9 mouse cellular contexts compared by ENCODE assay signal in the genomic region with DNA sequence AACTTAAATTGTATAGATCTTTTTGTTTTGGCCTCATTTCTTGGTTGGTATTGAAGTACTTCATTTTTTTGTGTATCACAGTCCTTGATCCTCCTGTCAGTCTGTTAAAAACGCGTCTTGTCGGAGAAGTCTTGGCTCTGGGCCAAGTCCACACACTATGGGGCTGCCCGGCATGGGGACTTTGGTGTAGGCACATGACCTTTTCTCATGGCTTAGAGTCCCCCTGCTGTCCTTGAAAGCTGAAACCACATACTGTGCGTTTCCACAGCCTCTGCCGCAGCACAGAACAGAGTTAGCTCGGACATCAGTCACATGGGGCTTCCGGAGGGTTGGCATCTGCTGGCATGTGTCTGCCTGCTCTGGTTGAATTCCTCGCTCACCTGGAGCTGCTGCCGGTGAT. TPM values are rescaled to one million over a fixed set of nuclear protein-coding genes. Genes with fewer than 3 reads are reported as not detected.
DNase-seq lines count a peak whose midpoint lies in the region; ATAC-seq and TF ChIP-seq lines count a peak whose summit lies in the region.
"Had no signal": no experiment of that assay in that cellular context is flagged by ENCODE, and none has a peak within 500 bp of the region (broad histone marks: within the 10 kb centered on the region; RNA-seq: fewer than 3 reads in every experiment).

No protein-coding gene starts in this region.

- no peaks in the 10 kb centered on the region for H3K9me3 ChIP-seq in E14TG2a.4 (ENCODE audit: low read length)
- H3K9me3 ChIP-seq in hindbrain, postnatal 0 days (ENCODE audit: low read length) = no peaks in the 10 kb centered on the region
- H3K9me3 ChIP-seq: liver, embryonic 15.5 days had no signal

- peaks cover 88% of the 10 kb centered on the region for H3K36me3 ChIP-seq in E14TG2a.4 (ENCODE audit: insufficient read depth, low read length)
- H3K36me3 ChIP-seq in hindbrain, postnatal 0 days (ENCODE audit: insufficient read depth, low read length) = peaks cover 4% of the 10 kb centered on the region; the same call in 1 of the 2 replicates

- no peak overlapping the region for H3K9ac ChIP-seq in hindbrain, postnatal 0 days (replicated peaks; ENCODE audit: low read length)
- H3K9ac ChIP-seq: liver, embryonic 15.5 days had no signal

- DNase-seq in heart, adult 11 months = peak; percentile 85
- no peak for DNase-seq in heart, adult 8-10 months (ENCODE audit: low spot score)
- peak; percentile 37 to 43 for DNase-seq in cerebellum, postnatal 36 days
- DNase-seq in hindbrain, postnatal 0 days (ENCODE audit: low spot score) = peak; percentile 72
- peak; percentile 20 for DNase-seq in retina, postnatal 7 days (ENCODE audit: low read depth, low spot score)
- no peak for DNase-seq in gastrocnemius, adult 8-10 months (ENCODE audit: low spot score in 2 of 2)
- DNase-seq in layer of hippocampus, adult 9-11 months = no peak

- ATAC-seq in hindbrain, postnatal 0 days = peak; percentile 66; the same call in 1 of the 2 replicates

- H3K4me2 ChIP-seq in hindbrain, postnatal 0 days (ENCODE audit: low read depth, low read length) = no peak overlapping the region
- H3K4me2 ChIP-seq: liver, embryonic 15.5 days had no signal

- peaks cover 93% of the 10 kb centered on the region for H3K4me1 ChIP-seq in E14TG2a.4 (replicated peaks; ENCODE audit: low read depth, low read length)
- peaks cover 7% of the 10 kb centered on the region; the same call in 1 of the 2 replicates for H3K4me1 ChIP-seq in hindbrain, postnatal 0 days (ENCODE audit: insufficient read depth, low read length)
- H3K4me1 ChIP-seq: liver, embryonic 15.5 days had no signal

- 0 out of 2 replicates have a peak overlapping the region, but pooled peaks have one; percentile 7 for H3K4me3 ChIP-seq in E14TG2a.4 (replicated peaks; ENCODE audit: low read length)
- H3K4me3 ChIP-seq in hindbrain, postnatal 0 days (ENCODE audit: low read length) = no peak overlapping the region
- H3K4me3 ChIP-seq: liver, embryonic 15.5 days had no signal

- 18% methylated on average over 10 of the region's 10 CpGs for WGBS in hindbrain, postnatal 0 days

- H3K27ac ChIP-seq in hindbrain, postnatal 0 days = no peak overlapping the region
- H3K27ac ChIP-seq: liver, embryonic 15.5 days had no signal

- TF ChIP-seq CTCF in E14TG2a.4 (conservative IDR thresholded peaks at IDR 0.05; ENCODE audit: low read length) = no peak
- TF ChIP-seq CTCF in hindbrain, postnatal 0 days (IDR thresholded peaks at IDR 0.05; ENCODE audit: low read depth) = peak; percentile 25; the same call in 1 of the 2 replicates

- no peaks in the 10 kb centered on the region for H3K27me3 ChIP-seq in E14TG2a.4 (ENCODE audit: insufficient read depth, low read length)
- H3K27me3 ChIP-seq in hindbrain, postnatal 0 days (ENCODE audit: insufficient read depth, low read length) = no peaks in the 10 kb centered on the region
- H3K27me3 ChIP-seq: liver, embryonic 15.5 days had no signal

RNA-seq across cellular contexts. Expression of a gene that starts 36.5 kb away (rescaled TPM):
- total RNA-seq in heart, adult 8-10 months (2022) = under 1 TPM; 0.50 to 0.80 (median 0.70) TPM
- total RNA-seq in hindbrain, postnatal 0 days (2014; rRNA removed) = 7.4 TPM in 2 replicates
- 11.8 and 14.6 TPM in 2 replicates for polyA plus RNA-seq in hindbrain, postnatal 0 days (2015; fragmentation: Nextera tagmentation; extraction: Ambion mirVana)
- total RNA-seq in gastrocnemius, adult 8-10 months (2022) = under 1 TPM in 2 of 4 experiments, not detected in 2; 0.35 to 0.52 TPM

RNA-seq across cellular contexts. Expression of a gene that starts 45.8 kb away (rescaled TPM):
- 10 to 100 TPM; 10.5 to 12.1 (median 11.1) TPM for total RNA-seq in heart, adult 8-10 months (2022)
- total RNA-seq in hindbrain, postnatal 0 days (2014; rRNA removed) = 6.5 and 7.0 TPM in 2 replicates
- polyA plus RNA-seq in hindbrain, postnatal 0 days (2015; fragmentation: Nextera tagmentation; extraction: Ambion mirVana) = 2.5 and 2.8 TPM in 2 replicates
- 1 to 10 TPM; 7.8 to 9.6 (median 8.4) TPM for total RNA-seq in gastrocnemius, adult 8-10 months (2022)

Comparison
In these comparisons a context has a peak if more than half of its experiments do, and no peak if none do; other contexts are left out.
1. DNase-seq: peak in heart, adult 11 months (single experiment), cerebellum, postnatal 36 days (2 of 2), hindbrain, postnatal 0 days (single experiment) and retina, postnatal 7 days (single experiment); none in heart, adult 8-10 months (single experiment), gastrocnemius, adult 8-10 months (0 of 2) and layer of hippocampus, adult 9-11 months (single experiment).